Mouse (Mus musculus) olfactory bulb, adult 2 months (tissue): Measurements from ENCODE around the gene Sec14l2.

Source experiments
- CTCF ChIP-seq: fragments of 200-500 bp; IDR thresholded peaks from 2 replicates; pipeline ENCODE4 v1.5.1; 2012; ENCODE audit warnings: low read depth, mild to moderate bottlenecking, low read length, moderate library complexity; ENCODE audit not compliant: insufficient read depth
- POLR2A ChIP-seq: fragments of 200-500 bp; IDR thresholded peaks from 2 replicates; pipeline ENCODE4 v1.6.1; 2012; ENCODE audit warnings: mild to moderate bottlenecking, low read depth, low read length, moderate library complexity; ENCODE audit not compliant: insufficient read depth

DNA sequence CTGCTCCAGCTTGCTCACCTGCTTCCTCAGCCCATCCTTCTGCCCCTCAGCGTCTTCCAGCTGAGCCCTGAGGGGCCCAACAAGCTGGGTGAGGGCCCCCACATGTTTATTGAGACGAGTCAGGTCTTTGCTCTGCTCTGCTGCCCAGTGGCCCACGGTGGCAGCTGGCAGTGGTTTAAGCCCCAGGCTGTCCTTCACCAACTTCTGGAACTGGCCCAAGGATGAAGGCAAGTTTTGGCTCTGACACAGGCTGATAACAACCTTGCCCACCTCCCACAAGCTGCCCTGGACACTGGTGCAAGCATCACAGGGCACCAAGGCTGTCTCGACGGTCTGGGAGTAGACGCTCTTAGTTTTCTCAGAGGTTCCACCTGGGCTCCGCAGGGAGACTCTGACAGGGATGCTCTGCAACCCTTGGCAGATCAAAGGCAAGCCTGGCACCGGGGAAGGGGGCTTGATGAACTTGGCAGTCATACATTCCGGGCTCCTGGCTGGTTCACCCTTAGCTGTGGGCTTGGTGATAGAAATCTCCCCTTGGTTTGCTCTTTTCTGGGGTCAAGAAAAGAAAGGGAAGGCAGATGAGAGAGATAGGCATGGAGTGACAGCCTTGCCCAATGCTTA lies 25.4 kb upstream of the Sec14l2 start:
- no peak for TF ChIP-seq CTCF
- no peak for TF ChIP-seq POLR2A
